Mouse (Mus musculus) urinary bladder, postnatal 25 days (tissue): ENCODE measurements around the gene Crcp.
"Not testable (repeated sequence)": the region's sequence is repeated elsewhere in the genome, so short reads cannot be mapped to it uniquely, and the experiment has no call there.

Experiments used
- DNase-seq: peaks from one replicate; pipeline ENCODE4 v3.0.0; 2022; ENCODE audit warnings: low spot score

The Crcp gene

DNA sequence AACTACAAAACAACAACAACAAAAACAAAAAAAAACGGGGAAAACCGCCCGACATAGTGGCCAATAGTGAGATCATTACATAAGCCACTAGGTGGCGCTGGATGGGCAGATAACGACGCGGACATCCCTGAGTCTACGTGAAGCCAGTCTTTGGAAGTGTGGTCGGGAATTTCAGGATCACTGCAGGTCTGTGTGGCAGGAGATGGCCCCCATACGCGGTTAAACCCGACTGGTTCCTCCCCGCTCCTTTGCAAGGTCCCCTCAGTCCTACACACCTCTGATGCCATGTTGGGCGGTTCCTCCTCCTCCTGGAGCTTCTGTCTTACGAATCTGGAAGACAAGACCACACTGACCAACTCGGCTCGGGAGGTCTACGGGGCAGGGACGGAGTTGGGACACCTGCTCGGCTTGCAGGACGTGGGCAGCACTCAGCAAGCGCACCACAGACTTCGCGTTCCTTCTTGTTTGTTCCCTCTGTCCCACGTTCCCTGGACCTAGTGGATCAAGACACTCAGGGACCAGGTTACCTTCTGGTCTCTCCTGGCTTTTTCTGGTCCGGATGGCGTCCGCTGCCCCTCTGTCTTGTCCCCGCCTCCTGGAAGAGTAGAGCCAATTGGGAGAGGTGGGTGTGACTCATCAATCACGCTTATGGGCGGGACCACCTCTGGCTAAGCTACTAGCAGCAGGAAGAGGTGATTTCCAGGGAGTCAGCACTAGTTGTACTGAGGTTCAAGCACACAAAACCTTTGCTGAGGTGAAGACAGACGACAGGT is 5.1 kb upstream of the Crcp start:
- peak; percentile 65 for DNase-seq

DNA sequence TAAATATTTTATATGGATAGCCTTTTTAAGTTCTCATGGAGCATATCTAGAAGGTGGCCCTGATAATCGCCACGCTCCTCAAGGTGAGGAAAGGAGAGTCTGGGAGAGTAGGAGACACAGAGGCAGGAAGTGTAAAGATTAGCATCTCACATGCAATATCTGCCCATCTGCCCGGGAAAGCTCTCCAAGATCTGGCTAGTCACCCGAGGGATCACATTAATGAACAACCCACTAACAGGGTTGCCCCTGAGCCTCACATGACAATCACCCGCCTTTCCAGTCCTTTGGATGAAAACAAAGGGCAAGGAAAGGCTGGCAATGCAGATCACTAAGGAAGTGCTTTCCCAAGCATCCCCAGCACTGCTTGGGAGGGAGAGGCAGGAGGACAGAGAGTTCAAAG is 2.0 kb upstream of the Crcp start:
- DNase-seq: no peak

DNA sequence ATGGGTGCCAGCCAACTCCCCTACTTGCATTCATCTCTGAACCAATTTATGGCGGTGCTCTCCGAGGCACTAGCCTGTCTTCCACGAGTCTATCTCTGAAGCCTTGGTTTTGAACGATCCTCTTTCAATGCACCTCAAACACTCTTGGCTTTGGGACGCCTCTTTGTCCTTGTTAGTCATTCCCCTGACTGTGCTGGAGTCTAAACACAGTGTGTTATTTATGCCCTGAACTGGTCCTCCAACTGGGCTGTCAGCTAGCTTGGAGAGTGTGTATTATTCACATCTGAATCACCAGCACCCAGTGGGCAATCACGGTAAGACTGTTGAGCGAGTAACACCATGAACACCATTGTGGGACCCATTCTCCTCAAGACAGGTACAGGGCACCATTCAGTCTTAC is 1.4 kb upstream of the Crcp start:
- no peak for DNase-seq

DNA sequence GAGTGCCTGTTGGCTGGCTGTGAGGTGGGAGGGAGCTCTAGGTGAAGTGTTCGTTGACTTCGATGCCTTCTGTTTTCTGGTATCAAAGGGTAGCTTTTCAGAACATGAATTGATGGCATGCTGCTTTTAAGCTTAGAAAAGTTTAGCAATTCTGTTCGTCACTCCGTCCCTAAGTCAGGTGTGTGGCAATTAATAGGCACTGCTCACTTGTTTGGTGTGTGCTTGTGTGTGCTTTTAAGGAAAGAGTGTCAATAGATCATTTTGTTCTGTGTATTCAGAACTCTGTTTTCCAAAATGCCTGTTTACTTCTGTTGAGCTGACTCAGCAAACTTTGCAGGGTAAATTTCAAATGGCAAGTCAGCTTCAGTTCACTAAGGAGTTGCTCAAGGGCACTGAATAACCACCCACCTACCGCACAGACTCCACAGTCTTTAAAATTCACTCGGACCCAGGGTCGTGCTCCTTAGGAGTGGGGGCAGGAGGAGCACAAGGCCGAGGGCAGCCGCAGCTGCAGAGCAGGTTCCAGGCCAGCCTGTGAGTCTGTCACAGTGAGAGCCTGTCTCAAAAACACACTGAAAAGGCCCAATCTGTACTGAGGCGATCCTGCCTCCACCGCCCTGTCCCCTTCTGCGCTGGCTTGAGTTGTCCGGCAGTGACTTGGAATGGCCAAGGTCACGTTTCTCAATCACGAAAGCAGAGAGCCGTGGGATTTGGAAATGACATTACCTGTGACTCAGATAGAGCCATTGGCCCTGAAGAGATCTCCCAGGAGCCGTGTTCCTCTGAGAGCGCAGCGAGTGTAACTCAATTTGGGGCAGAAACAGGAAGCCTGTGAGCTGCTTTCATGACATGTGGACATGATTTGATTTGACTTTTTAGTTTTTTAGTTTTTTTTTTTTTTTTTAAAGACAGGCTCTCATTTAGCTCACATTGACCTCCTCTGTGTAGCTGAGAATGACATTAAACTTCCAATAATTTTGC is 2.6 kb downstream of the Crcp start:
- DNase-seq: no peak

DNA sequence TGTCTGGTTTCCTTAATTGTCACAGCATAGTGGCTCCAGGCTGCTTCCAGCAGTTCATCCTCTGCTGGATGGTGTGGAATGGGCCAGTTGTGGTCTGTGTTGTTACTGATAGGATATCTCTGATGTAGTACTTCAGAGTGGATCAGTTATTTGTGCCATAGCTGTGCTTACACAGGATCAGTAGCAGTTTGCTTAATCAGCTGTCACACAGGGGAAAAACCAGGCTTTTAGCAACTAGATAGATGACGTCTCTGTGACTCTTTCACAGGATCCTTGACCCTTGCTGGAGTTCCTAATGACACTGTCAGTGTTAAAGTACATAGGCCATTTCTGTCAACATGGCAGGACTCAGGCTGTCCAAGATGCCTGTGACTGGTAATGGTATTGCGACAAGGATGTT is 4.8 kb downstream of the Crcp start:
- DNase-seq: no peak

DNA sequence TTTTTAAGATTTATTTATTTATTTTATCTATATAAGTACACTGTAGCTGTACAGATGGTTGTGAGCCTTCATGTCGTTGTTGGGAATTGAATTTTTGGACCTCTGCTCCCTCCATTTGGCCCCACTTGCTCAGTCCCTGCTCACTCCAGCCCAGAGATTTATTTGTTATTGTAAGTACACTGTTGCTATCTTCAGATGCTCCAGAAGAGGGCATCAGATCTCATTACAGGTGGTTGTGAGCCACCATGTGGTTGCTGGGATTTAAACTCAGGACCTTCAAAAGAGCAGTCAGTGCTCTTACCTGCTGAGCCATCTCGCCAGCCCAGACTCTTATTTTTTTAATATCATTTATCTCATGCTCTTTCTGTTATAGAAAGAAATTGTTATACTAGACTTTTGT is 7.2 kb downstream of the Crcp start:
- not testable (repeated sequence) for DNase-seq

- DNase-seq: peak; percentile 49
These were observed 8.8 kb downstream of the Crcp start for GRCm38 (mm10) chr5:130037752-130038455.

GRCm38 (mm10) chr5:130040797-130041196 is 11.7 kb downstream of the Crcp start:
- DNase-seq: no peak

GRCm38 (mm10) chr5:130041262-130041661 is 12.2 kb downstream of the Crcp start:
- DNase-seq: no peak

GRCm38 (mm10) chr5:130043741-130044140 is 14.7 kb downstream of the Crcp start:
- no peak for DNase-seq

GRCm38 (mm10) chr5:130044201-130044695 is 15.2 kb downstream of the Crcp start:
- DNase-seq: peak; percentile 36

GRCm38 (mm10) chr5:130046100-130046499 is 17.0 kb downstream of the Crcp start:
- no peak for DNase-seq

DNA sequence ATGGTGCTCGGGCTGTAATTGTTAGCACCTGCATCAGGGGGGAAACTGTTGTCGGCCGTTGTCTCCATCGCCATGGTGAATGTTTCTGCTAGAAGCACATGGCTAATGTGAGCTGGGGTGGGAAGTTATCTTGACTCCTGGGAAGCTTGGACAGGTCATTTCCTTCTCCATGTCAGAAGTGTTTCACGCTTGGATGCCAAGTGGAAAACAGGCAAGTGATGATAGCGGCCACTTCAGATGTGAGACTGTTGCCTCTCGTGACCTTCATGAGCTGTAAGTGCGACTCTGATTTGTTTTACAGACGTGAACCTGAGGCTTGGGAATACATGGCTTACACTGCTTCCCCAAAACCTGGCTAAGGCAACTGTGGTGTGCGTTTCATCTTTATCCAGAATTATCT is 17.5 kb downstream of the Crcp start:
- no peak for DNase-seq

- DNase-seq: no peak
These were observed 17.9 kb downstream of the Crcp start for GRCm38 (mm10) chr5:130047013-130047412.

DNA sequence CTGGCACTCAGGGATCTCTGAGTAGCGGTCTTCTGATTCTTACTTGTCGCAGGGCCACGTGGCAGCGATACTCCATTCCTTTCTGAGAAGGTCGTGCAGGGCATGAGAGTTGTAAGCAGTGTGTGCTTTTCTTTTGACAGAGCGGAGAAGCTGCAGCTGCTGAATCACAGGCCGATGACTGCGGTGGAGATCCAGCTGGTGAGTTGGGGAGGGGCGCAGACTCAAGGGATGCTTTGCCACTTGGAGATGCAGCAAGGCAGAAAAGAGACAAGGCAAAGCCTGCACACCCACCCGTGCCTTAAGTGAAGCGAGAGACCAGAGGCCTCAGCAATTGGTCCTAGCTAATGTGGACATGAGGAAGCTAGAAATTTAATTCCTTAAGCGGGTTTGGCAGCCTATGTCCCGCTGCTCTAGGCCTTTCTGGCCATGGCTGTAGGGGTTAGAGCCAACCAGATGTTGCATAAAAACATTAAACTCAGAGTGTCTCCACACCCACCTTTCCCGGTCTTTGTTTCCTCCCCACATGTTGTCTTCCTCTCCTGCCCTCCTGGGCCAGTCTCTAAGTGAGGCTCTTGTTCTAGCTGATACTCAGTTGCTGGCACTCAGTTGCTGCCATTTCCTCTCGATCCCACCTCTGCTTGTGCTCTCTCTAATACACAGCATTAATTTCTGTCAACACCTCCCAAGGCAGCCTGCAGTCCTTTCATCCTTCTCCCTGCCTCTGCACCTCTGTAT is 19.9 kb downstream of the Crcp start:
- no peak for DNase-seq

GRCm38 (mm10) chr5:130050416-130050815 is 21.3 kb downstream of the Crcp start:
- no peak for DNase-seq

- DNase-seq: no peak
These were observed 22.2 kb downstream of the Crcp start for GRCm38 (mm10) chr5:130051073-130051860.

DNA sequence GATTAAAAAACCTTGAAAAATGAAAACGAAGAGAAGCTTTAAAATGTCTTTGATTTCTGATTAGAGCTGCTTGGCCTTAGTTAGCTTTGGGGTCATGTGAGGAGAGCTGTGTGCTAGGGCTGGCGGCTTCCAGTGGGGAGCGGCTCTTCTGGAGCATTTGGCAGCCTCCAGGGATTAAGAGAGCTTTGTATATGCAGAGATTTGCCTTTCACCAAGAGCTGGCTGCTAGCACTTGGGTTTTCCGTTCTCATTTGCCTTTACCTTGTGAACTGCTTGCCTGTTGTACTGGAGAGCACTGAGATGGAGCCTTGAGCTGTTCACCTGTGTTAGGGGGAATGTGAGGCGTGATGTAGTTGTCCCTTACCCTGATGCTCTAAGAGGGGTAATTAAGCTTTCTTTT is 23.4 kb downstream of the Crcp start:
- no peak for DNase-seq

DNA sequence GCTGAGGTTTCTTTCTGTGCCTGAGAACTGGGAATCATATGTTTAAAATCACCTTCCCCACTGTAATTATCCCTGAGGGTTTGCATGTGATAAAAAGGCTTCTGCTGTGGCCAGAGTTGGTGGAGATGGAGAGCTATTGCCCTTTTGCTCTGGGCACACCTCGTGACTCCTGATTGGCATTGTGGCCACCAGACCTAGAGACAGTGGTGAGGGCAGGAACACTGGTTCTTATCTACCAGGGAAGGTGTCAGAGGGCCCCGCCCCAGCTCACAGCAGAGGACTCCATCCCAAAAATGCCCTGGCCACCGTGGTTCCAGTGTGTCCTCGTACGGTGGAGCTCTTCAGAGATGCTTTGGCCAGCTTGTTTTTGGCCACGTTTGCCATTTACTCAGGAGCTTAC is 23.9 kb downstream of the Crcp start:
- no peak for DNase-seq

DNA sequence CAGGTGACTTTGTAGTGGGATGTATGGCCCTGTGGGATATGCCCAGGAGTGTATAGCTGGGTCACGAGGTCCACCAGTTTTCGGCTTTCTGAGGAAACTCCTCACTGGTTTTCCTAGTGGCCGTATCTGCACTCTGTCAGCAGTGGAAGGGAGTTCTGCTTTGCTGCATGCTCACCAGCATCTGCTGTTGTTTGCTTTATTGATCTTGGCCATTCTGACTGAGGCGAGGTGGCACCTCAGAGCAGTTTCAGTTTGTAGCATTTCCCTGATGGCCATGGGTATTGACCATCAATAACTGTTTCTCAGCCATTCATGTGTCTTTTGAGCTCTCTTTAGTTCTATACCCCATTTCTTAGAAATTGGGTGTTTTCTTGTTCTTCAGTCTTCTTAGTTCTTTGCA is 26.6 kb downstream of the Crcp start:
- no peak for DNase-seq

DNA sequence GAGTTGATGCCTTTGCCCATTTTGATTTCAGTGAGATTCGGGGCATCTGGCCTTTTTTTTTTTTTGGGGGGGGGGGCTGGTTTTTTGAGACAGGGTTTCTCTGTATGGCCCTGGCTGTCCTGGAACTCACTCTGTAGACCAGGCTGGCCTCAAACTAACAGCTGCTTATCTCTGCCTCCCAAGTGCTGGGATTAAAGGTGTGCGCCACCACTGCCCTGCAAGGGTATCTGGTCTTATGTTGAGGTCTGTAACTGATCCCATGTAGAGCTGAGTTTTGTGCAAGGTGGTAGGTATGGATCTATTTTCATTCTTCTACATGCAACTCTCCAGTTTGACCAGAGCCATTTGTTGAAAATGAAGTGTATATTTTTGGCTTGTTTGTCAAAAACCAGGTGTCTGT is 27.2 kb downstream of the Crcp start:
- no peak for DNase-seq
